Mouse (Mus musculus): ENCODE results near the gene Usp32. TPM values are rescaled to one million over a fixed set of nuclear protein-coding genes. Genes with fewer than 3 reads are reported as not detected.

The Usp32 gene
- polyA plus RNA-seq (2014; fragmentation: Illumina TruSeq; extraction: RNeasy Lipid Tissue Mini Kit (QIAGEN cat#74804); ENCODE audit: low replicate concordance), result 56.4 TPM

DNA sequence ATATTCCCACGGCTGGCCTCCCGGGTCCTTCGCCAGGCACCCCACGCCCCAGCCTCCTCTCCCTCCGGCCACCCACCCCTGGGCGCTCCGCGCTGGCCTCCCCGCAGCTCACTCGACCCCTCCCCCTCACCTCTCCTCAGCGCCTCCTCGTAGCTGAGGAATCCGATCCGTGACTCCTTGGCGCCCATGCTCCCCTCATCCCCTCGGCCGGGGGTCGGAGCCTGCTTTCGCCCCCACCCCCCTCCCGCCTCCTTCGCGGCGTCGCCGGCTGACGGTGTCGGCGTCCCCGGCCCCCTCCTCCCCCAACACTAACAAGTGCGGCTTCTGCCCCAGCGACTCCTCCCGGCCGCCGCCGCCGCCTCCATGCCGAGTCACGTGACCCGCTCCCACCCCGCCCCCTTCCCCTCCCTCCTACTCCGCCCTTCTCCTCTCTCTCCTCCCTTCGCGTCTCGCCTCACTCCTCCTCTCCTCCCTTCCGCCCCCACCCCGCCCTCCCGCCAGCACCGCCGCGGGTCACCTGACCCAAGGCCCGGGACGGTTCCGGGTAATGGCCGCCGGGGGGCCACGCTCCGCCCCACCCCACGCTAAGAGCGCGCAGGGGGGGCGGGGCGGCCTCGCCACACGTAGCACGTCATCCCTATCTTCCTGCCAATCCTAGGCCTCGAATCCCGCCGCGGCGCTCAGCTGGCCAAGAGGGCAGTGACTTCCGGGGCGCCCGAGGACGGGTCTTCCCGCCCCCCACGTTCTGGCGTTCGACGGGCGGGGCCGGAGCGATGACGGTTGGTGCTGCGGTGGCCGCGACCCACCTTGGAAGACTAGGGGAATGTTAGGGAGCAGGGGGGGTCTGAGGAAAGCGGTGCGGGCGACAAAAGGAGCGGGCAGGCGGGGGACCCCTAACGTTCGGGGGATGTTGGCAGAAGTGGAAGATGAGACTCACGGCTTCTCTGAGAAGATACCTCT lies at the start of gene Usp32:
Usp32 (minus strand) TSS at position 581 of the 960 bp plus-strand sequence.

DNA sequence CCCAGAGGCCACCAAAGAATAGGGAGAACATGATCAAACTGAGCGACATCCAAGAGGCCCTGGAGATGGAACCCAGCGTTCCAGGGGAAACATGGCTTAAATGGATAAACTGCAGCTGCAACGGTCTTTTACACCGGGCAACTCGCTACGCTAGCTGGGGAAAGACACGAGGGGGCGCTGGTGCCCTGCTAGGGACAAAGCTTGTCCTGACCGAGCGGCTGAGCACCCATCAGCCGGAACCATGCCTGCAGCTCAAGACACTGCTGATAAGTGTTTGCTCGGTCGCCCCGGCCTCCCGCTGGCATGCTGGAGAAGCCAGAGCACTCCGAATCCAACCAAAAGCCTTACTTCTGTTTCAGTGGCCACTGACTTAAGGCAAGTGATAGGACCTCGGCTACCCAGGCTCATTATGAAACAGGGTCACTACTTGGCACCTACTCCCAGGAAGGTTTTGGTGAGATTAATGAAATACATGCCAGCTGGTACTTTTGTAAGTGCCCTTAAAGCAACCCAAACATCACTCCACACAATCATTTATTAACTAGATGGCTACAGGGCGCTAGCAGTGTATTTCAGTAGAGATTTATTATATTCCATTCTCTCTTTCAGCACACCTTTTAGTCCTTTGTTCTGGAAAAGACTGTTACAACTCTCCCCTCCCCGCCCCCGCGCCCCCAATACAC lies 30.2 kb upstream of the Usp32 start, which contains the start of gene 1700125H20Rik:
1700125H20Rik (plus strand) TSS at position 347 of the 683 bp plus-strand sequence.

DNA sequence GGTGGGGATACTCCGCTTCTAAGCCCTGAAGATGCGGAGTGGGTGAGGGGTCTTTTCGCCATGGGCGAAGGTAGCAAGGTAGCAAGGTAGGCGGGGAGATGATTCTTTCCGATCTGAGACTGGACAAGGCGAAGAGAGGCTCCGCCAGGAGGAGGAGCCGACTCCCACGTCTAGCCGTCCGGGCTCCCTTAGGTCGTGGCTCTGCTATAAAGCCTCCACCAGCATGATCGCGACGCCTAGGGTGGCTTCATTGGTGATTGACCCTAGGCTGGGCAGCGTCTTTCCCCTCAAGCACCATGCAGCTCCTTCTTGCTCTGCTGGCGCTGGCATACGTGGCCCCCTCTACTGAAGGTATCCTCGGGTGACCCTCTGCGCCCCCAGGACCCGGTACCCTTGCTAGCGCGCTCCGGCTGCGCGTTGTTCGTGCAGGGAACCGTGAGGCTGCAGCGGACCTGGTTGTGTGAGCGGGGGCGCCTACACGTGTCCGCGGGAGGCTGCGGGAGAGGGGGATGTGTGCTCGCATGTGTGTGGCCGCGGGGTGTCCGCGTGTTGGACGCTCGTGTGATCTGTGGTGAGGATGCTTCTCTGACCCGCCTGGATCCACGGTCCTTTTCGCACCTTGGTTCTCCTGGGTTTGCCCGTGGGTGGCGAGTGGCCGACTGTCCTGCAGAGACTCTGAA lies 182.2 kb downstream of the Usp32 start, which contains the start of gene Car4:
Car4 (plus strand) TSS at position 196 of the 680 bp plus-strand sequence.

Other genes with a start within 250 kb of the Usp32 start
- 4.0 TPM for gene Znhit3, start 223.8 kb downstream of the Usp32 start, polyA plus RNA-seq (2014; fragmentation: Illumina TruSeq; extraction: RNeasy Lipid Tissue Mini Kit (QIAGEN cat#74804); ENCODE audit: low replicate concordance)
- gene Car4, start 182.4 kb downstream of the Usp32 start, polyA plus RNA-seq (2014; fragmentation: Illumina TruSeq; extraction: RNeasy Lipid Tissue Mini Kit (QIAGEN cat#74804); ENCODE audit: low replicate concordance), result 86.7 TPM
- gene 1700125H20Rik, start 30.2 kb upstream of the Usp32 start, polyA plus RNA-seq (2014; fragmentation: Illumina TruSeq; extraction: RNeasy Lipid Tissue Mini Kit (QIAGEN cat#74804); ENCODE audit: low replicate concordance), result not detected
- 34.5 TPM for gene Appbp2, start 95.0 kb upstream of the Usp32 start, polyA plus RNA-seq (2014; fragmentation: Illumina TruSeq; extraction: RNeasy Lipid Tissue Mini Kit (QIAGEN cat#74804); ENCODE audit: low replicate concordance)
- gene Ppm1d, start 171.1 kb upstream of the Usp32 start, polyA plus RNA-seq (2014; fragmentation: Illumina TruSeq; extraction: RNeasy Lipid Tissue Mini Kit (QIAGEN cat#74804); ENCODE audit: low replicate concordance), result 14.0 TPM
- 1.7 TPM for gene Bcas3, start 213.0 kb upstream of the Usp32 start, polyA plus RNA-seq (2014; fragmentation: Illumina TruSeq; extraction: RNeasy Lipid Tissue Mini Kit (QIAGEN cat#74804); ENCODE audit: low replicate concordance)

Measured in small intestine, adult 10 weeks (tissue).